Mouse (Mus musculus) limb, embryonic 12.5 days (tissue): ENCODE data around the gene Atxn2l. TPM values are rescaled to one million over a fixed set of nuclear protein-coding genes. Genes with fewer than 3 reads are reported as not detected.

Experiments used
- ATAC-seq: fragments of 200-750 bp; cut with Nextera tagmentation; 2 replicates; pipeline ENCODE4 v1.8.0; 2017; ENCODE audit warnings: low read depth, moderate TSS enrichment; ENCODE audit not compliant: insufficient number of reproducible peaks, insufficient read depth, low FRiP score, low TSS enrichment
- H3K27ac ChIP-seq: fragments of 300-500 bp; sonication (generic); 2 replicates; pipeline ENCODE4 v1.5.1; 2016; ENCODE audit warnings: mild to moderate bottlenecking, moderate library complexity
- H3K27me3 ChIP-seq: fragments of 300-500 bp; sonication (generic); 2 replicates; pipeline ENCODE4 v1.6.1; 2016; ENCODE audit warnings: mild to moderate bottlenecking, moderate library complexity
- H3K36me3 ChIP-seq: fragments of 300-500 bp; sonication (generic); 2 replicates; pipeline ENCODE4 v1.6.1; 2016; ENCODE audit warnings: mild to moderate bottlenecking, moderate library complexity
- H3K4me1 ChIP-seq: fragments of 300-500 bp; sonication (generic); replicated peaks from 2 replicates; pipeline ENCODE4 v1.6.1; 2016
- H3K4me2 ChIP-seq: fragments of 300-500 bp; sonication (generic); 2 replicates; pipeline ENCODE4 v1.6.1; 2016; ENCODE audit warnings: mild to moderate bottlenecking, moderate library complexity
- H3K4me3 ChIP-seq: fragments of 300-500 bp; sonication (generic); replicated peaks from 2 replicates; pipeline ENCODE4 v1.5.1; 2016; ENCODE audit warnings: mild to moderate bottlenecking
- H3K9ac ChIP-seq: fragments of 300-500 bp; sonication (generic); replicated peaks from 2 replicates; pipeline ENCODE4 v1.6.1; 2016; ENCODE audit warnings: mild to moderate bottlenecking, moderate library complexity
- H3K9me3 ChIP-seq: fragments of 300-500 bp; sonication (generic); 2 replicates; pipeline ENCODE4 v1.6.1; 2016; ENCODE audit warnings: mild to moderate bottlenecking, moderate library complexity
- WGBS: fragments of 180-500 bp; shearing (Covaris S2); methylation state at CpG from one replicate; pipeline ENCODE4 v1.1.7; 2016; 5-methylcytosine and 5-hydroxymethylcytosine counted together
- polyA plus RNA-seq: library from polyadenylated mRNA; unstranded; fragments of >200 nt; fragmentation: Nextera tagmentation; extraction: Ambion mirVana; gene quantifications from 2 replicates; pipeline ENCODE4 v1.2.1, GENCODE M21; 2016

Gene Atxn2l
- polyA plus RNA-seq, 1 experiment from 2014 or later, result 59.6 TPM

GRCm38 (mm10) chr7:126449991-126450390 lies 53.2 kb downstream of the Atxn2l start:
- ATAC-seq, result no peak
- Histone ChIP-seq H3K9ac (no peak overlapping the region), H3K27me3 (no peaks in the 10 kb centered on the region), H3K36me3 (peaks cover 50% of the 10 kb centered on the region), H3K27ac (no peak overlapping the region), H3K4me3 (no peak overlapping the region), H3K9me3 (no peaks in the 10 kb centered on the region), H3K4me2 (no peak overlapping the region), H3K4me1 (no peaks in the 10 kb centered on the region)
- WGBS, result 88% methylated on average over 18 of the region's 18 CpGs

GRCm38 (mm10) chr7:126448481-126448880 lies 54.8 kb downstream of the Atxn2l start:
- peaks cover 61% of the 10 kb centered on the region for H3K36me3 ChIP-seq
- WGBS, result 92% methylated on average over 19 of the region's 19 CpGs
- no peaks in the 10 kb centered on the region for H3K9me3 ChIP-seq
- H3K9ac ChIP-seq, result no peak overlapping the region
- no peaks in the 10 kb centered on the region for H3K4me1 ChIP-seq
- no peak for ATAC-seq
- H3K27ac ChIP-seq, result no peak overlapping the region
- no peak overlapping the region for H3K4me3 ChIP-seq
- no peaks in the 10 kb centered on the region for H3K27me3 ChIP-seq
- no peak overlapping the region for H3K4me2 ChIP-seq

- no peaks in the 10 kb centered on the region for H3K27me3 ChIP-seq
- no peak overlapping the region for H3K9ac ChIP-seq
- peaks cover 79% of the 10 kb centered on the region for H3K36me3 ChIP-seq
- 88% methylated on average over 21 of the region's 21 CpGs for WGBS
- ATAC-seq, result no peak
- H3K4me3 ChIP-seq, result no peak overlapping the region
- no peak overlapping the region for H3K4me2 ChIP-seq
- H3K4me1 ChIP-seq, result no peaks in the 10 kb centered on the region
- no peaks in the 10 kb centered on the region for H3K9me3 ChIP-seq
- no peak overlapping the region for H3K27ac ChIP-seq
Observed at GRCm38 (mm10) chr7:126446217-126446616, 57.0 kb downstream of the Atxn2l start.

- Histone ChIP-seq H3K4me3 (no peak overlapping the region), H3K4me1 (no peaks in the 10 kb centered on the region), H3K36me3 (peaks cover 85% of the 10 kb centered on the region), H3K27ac (no peak overlapping the region), H3K9ac (no peak overlapping the region; the same call in 1 of the 2 replicates), H3K27me3 (no peaks in the 10 kb centered on the region), H3K4me2 (no peak overlapping the region), H3K9me3 (no peaks in the 10 kb centered on the region)
- ATAC-seq, result no peak
- 96% methylated on average over 15 of the region's 15 CpGs for WGBS
Observed at GRCm38 (mm10) chr7:126445104-126445815, 58.0 kb downstream of the Atxn2l start.

GRCm38 (mm10) chr7:126444536-126444935 lies 58.7 kb downstream of the Atxn2l start:
- 93% methylated on average over 9 of the region's 9 CpGs for WGBS
- no peak overlapping the region for H3K4me3 ChIP-seq
- H3K36me3 ChIP-seq, result peaks cover 85% of the 10 kb centered on the region
- no peaks in the 10 kb centered on the region for H3K9me3 ChIP-seq
- H3K9ac ChIP-seq, result no peak overlapping the region
- no peak overlapping the region for H3K27ac ChIP-seq
- ATAC-seq, result no peak
- no peaks in the 10 kb centered on the region for H3K4me1 ChIP-seq
- H3K4me2 ChIP-seq, result no peak overlapping the region
- no peaks in the 10 kb centered on the region for H3K27me3 ChIP-seq

GRCm38 (mm10) chr7:126443997-126444396 lies 59.2 kb downstream of the Atxn2l start:
- H3K36me3 ChIP-seq, result peaks cover 80% of the 10 kb centered on the region
- no peaks in the 10 kb centered on the region for H3K4me1 ChIP-seq
- no peak for ATAC-seq
- no peak overlapping the region for H3K4me2 ChIP-seq
- no peak overlapping the region for H3K4me3 ChIP-seq
- no peaks in the 10 kb centered on the region for H3K9me3 ChIP-seq
- no peak overlapping the region for H3K9ac ChIP-seq
- no peaks in the 10 kb centered on the region for H3K27me3 ChIP-seq
- WGBS, result 94% methylated on average over 10 of the region's 10 CpGs
- no peak overlapping the region for H3K27ac ChIP-seq

Other genes starting within 250 kb of the Atxn2l start
- gene Sbk1, start 230.8 kb downstream of the Atxn2l start, polyA plus RNA-seq, result 120 TPM in 2 replicates
- gene Lat, start 133.9 kb downstream of the Atxn2l start, polyA plus RNA-seq, result 2.9 and 3.2 TPM in 2 replicates
- gene Spns1, start 126.0 kb downstream of the Atxn2l start, polyA plus RNA-seq, result 57.2 and 58.8 TPM in 2 replicates
- gene Nfatc2ip, start 106.7 kb downstream of the Atxn2l start, polyA plus RNA-seq, result 2.9 and 3.2 TPM in 2 replicates
- gene Cd19, start 88.5 kb downstream of the Atxn2l start, polyA plus RNA-seq, result not detected in 2 replicates
- gene Rabep2, start 74.7 kb downstream of the Atxn2l start, polyA plus RNA-seq, result 37.1 and 37.7 TPM in 2 replicates
- gene Atp2a1, start 40.3 kb downstream of the Atxn2l start, polyA plus RNA-seq, result 52.5 and 54.1 TPM in 2 replicates
- gene Sh2b1, start 28.0 kb downstream of the Atxn2l start, polyA plus RNA-seq, result 57.8 and 59.9 TPM in 2 replicates
- gene Tufm, start 16.1 kb downstream of the Atxn2l start, polyA plus RNA-seq, result 137 and 140 TPM in 2 replicates
- gene Eif3c, start 63.0 kb upstream of the Atxn2l start, polyA plus RNA-seq, result 202 and 205 TPM in 2 replicates
- gene Apobr, start 81.5 kb upstream of the Atxn2l start, polyA plus RNA-seq, result 0.56 and 0.90 TPM in 2 replicates
- gene Cln3, start 82.4 kb upstream of the Atxn2l start, polyA plus RNA-seq, result 34.0 TPM in 2 replicates
- gene Il27, start 91.5 kb upstream of the Atxn2l start, polyA plus RNA-seq, result not detected in 2 replicates
- 0.28 TPM in 1 of 2 replicates, not detected in the other for gene Nupr1, start 127.4 kb upstream of the Atxn2l start, polyA plus RNA-seq
- gene Sgf29, start 145.9 kb upstream of the Atxn2l start, polyA plus RNA-seq, result 47.7 and 49.1 TPM in 2 replicates
- 0.83 and 1.2 TPM in 2 replicates for gene Sult1a1, start 173.0 kb upstream of the Atxn2l start, polyA plus RNA-seq
- 145 and 156 TPM in 2 replicates for gene Bola2, start 192.0 kb upstream of the Atxn2l start, polyA plus RNA-seq
- gene Slx1b, start 192.3 kb upstream of the Atxn2l start, polyA plus RNA-seq, result 14.5 and 14.7 TPM in 2 replicates
- gene Coro1a, start 204.3 kb upstream of the Atxn2l start, polyA plus RNA-seq, result 36.6 and 39.1 TPM in 2 replicates